Mouse (Mus musculus): ENCODE measurements around the gene Galp. TPM values are rescaled to one million over a fixed set of nuclear protein-coding genes. Genes with fewer than 3 reads are reported as not detected.
A peak's percentile ranks its signal among the peaks of the same experiment; 100 is the strongest.
"Not testable (repeated sequence)": the region's sequence is repeated elsewhere in the genome, so short reads cannot be mapped to it uniquely, and the experiment has no call there.

The Galp gene
- total RNA-seq, 2 experiments from 2014 or later: not detected

- not testable (repeated sequence) for DNase-seq (ENCODE audit: low spot score in 2 of 2)
Observed at GRCm38 (mm10) chr7:6174365-6174987, 22.4 kb upstream of the Galp start.

- DNase-seq (ENCODE audit: low spot score in 2 of 2): no peak
Observed at GRCm38 (mm10) chr7:6179013-6179412, 17.9 kb upstream of the Galp start.

DNA sequence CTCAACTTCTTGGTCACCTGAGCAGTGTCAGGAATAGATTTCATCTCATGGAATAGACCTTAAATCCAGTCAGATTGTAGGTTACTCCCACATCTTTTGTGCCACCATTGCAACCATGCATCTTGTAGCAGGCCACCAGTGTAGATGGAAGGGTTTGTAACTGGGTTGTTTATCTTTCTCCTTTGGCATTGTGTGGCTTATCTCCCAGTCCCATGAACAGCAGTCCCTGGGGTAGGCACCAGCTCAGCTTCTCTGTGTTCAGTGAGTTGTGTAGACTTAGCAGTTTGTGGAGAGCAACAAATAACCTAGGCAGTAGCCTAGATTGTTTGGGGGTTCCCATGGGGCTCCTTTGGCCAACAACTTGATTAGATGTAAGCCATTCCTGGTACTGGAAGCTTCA lies 14.0 kb upstream of the Galp start:
- DNase-seq (ENCODE audit: low spot score in 2 of 2): no peak

GRCm38 (mm10) chr7:6183802-6184201 lies 13.1 kb upstream of the Galp start:
- DNase-seq (ENCODE audit: low spot score in 2 of 2): peak; percentile 9 to 22

- DNase-seq (ENCODE audit: low spot score in 2 of 2): no peak
Observed at GRCm38 (mm10) chr7:6184521-6184920, 12.4 kb upstream of the Galp start.

DNA sequence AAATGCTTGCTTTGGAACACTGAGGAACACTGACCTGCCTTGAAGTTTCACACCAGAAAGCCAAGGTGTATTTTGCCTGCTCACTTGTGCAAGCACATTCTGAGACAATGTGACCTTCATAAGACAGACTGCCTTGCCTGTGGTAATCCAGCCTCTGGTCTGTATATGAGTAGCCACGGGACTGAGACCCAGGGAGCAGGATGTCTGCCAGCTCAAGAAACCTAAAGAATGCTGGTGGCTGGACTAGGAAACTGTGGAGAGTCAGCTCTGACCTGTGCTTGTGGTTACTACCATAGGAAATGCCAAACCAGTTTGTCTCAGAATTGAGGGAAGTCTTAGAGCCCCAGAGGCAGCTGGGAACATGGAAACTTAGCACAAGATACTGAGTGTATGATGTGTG lies 11.5 kb upstream of the Galp start:
- no peak for DNase-seq (ENCODE audit: low spot score in 2 of 2)

GRCm38 (mm10) chr7:6186176-6186575 lies 10.7 kb upstream of the Galp start:
- no peak for DNase-seq (ENCODE audit: low spot score in 2 of 2)

DNA sequence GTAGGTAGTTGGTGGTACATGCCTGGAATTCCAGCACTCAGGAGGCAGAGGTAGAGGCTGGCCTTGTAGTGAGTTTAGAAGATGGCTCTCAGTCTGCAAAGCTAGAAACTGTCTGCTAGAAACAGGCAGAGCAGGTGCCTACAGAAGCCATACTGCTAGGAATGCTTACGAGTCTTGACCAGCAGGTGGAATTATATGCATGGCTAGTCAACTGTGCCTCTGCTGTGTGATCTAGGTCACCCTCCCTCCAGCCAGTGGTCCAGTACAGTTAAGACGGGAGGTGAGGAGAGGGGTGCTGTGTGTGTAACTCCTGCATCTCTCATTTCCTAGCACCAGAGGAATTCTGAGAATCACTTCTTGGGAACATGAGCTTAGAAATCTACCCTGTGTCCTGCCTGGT lies 10.1 kb upstream of the Galp start:
- no peak for DNase-seq (ENCODE audit: low spot score in 2 of 2)

DNA sequence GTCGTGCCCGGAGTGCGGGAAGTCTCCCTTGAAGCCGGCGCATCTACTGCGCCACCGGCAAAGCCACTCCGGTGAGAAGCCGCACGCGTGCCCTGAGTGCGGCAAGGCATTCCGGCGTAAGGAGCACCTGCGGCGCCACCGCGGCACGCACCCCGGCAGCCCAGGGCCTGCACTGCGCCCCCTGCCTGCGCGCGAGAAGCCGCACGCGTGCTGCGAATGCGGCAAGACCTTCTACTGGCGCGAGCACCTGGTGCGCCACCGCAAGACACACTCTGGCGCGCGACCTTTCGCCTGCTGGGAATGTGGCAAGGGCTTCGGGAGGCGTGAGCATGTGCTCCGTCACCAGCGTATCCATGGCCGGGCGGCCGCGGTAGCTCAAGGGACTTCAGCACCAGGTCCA lies 7.3 kb upstream of the Galp start:
- DNase-seq (ENCODE audit: low spot score in 2 of 2): no peak

DNA sequence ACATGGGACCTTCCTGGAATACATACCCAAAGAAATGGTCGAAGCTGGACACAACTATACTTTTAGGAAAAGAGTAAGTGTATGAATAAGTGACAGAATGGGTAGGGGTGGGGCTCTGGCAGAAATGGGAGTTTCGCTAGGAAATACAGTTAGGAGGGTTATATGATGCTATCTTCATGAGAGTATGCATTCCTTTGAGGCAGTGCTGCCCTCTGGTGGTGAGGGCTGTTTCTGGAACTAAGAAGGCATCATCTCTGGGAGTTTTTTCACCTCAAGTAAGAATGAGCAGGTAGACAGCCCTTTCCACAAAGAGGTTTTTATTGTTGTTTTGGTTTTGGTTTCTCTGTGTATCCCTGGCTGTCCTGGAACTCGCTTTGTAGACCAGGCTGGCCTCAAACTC lies 5.5 kb upstream of the Galp start:
- DNase-seq (ENCODE audit: low spot score in 2 of 2): peak; percentile 76 to 87

- peak; percentile 62 to 68 for DNase-seq (ENCODE audit: low spot score in 2 of 2)
Observed at GRCm38 (mm10) chr7:6194129-6194528, 2.8 kb upstream of the Galp start.

GRCm38 (mm10) chr7:6195777-6196176 lies 1.1 kb upstream of the Galp start:
- no peak for DNase-seq (ENCODE audit: low spot score in 2 of 2)

DNA sequence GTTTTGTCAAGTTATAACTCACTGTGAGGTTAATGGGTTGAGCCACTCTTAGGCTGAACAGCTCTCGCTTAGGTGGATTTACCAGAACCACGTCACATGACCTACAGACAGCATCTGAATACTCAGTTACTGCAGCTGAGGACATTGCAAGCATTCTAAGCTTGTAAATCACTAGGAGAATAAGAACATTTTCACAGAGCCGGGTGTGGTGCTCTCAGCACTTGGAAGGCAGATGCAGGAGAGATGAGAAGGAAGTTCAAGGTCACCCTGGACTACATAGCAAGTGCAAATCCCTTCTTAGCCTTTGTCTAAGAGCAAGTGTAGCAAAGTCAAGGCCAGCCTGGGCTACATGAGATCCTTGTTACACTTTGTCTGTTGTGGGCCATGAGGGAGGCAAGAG lies 7.3 kb downstream of the Galp start:
- DNase-seq (ENCODE audit: low spot score in 2 of 2): no peak

GRCm38 (mm10) chr7:6213144-6213543 lies 16.3 kb downstream of the Galp start:
- DNase-seq (ENCODE audit: low spot score in 2 of 2): peak in 1 of 2 experiments; percentile 43

GRCm38 (mm10) chr7:6214691-6215090 lies 17.8 kb downstream of the Galp start:
- not testable (repeated sequence) for DNase-seq (ENCODE audit: low spot score in 2 of 2)

DNA sequence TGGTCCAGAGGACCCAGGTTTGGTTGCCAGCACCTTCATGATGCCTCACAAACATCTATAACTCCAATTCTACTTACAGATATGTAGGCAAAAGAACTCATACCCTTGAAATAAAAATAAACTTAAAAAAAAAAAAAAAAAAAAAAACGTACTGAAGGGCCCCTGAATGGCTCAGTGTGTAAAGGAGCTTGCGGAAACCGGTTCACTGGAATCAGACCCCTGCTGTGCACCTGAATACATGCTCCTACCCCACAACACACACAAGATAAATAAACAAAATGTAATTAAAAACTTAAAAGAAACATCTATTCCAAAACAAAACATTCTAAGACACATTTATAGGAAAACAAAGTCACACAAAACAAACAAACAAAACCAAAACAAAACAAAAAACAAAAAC lies 23.3 kb downstream of the Galp start:
- DNase-seq (ENCODE audit: low spot score in 2 of 2): no peak

- no peak for DNase-seq (ENCODE audit: low spot score in 2 of 2)
Observed at GRCm38 (mm10) chr7:6221978-6222377, 25.1 kb downstream of the Galp start, which contains the start of gene Zscan5b. Zscan5b (plus strand) TSS chr7:6222278.

DNA sequence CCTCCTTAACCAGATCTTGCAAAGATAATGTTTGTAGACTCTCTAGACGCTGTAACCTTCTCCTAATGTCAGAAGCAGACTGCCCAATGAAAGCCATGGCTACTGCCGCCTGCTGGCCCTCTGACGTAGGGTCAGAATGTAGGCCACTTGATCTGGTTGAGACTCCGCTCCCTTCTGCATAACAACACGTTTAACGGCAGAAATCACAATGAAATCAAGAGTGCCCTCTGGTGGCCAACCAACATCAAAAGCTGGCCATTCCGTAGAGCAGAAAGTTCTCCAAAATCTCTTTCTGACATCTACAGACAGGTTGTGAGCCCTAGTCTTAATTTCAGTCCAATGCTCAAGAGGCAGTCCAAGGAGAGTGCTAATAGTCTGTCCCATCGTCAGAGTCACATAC lies 31.6 kb downstream of the Galp start:
- peak; percentile 3 to 10 for DNase-seq (ENCODE audit: low spot score in 2 of 2)

DNA sequence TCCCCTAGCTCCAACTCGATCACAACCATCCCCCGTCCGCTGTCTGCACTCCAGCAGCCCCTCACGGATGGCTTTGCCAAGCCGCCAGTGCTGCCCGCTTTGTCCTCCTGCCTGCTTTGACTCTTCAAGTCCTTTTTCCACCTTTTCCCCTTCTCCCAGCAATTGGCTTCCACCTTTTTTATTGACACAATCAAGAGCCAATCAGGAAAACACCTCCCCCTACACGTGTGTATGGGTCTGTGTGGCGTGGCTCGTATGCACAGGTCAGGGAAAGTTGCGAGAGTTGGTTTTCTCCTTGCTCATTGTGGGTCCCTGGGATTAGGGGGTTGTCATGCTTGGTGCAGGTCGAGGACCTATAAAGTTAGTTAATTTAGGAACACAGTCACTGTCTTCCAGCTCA lies 42.9 kb downstream of the Galp start:
- no peak for DNase-seq (ENCODE audit: low spot score in 2 of 2)

DNA sequence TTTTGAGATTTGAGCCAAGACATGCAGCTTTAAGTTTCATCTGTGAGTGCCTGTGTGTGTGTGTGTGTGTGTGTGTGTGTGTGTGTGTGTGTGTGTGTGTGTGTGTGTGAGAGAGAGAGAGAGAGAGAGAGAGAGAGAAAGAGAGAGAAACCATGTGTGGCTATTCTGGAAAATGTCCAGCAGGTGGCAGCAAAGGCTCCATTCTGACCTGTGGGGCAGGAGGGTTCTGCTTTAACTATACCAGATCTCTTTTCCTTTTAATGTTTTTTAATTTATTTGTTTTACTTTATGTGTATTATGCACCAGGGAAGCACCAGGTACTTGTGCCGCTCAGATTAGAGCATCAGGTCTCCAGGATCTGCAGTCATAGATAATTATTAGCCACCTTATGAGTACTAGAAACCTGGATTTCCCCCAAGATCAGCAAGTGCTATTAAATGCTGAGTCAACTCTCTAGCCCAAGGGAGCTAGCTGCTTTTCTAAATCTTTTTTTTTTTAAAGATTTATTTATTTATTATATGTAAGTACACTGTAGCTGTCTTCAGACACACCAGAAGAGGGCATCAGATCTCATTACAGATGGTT lies 44.0 kb downstream of the Galp start:
- peak; percentile 25 to 47 for DNase-seq (ENCODE audit: low spot score in 2 of 2)

DNA sequence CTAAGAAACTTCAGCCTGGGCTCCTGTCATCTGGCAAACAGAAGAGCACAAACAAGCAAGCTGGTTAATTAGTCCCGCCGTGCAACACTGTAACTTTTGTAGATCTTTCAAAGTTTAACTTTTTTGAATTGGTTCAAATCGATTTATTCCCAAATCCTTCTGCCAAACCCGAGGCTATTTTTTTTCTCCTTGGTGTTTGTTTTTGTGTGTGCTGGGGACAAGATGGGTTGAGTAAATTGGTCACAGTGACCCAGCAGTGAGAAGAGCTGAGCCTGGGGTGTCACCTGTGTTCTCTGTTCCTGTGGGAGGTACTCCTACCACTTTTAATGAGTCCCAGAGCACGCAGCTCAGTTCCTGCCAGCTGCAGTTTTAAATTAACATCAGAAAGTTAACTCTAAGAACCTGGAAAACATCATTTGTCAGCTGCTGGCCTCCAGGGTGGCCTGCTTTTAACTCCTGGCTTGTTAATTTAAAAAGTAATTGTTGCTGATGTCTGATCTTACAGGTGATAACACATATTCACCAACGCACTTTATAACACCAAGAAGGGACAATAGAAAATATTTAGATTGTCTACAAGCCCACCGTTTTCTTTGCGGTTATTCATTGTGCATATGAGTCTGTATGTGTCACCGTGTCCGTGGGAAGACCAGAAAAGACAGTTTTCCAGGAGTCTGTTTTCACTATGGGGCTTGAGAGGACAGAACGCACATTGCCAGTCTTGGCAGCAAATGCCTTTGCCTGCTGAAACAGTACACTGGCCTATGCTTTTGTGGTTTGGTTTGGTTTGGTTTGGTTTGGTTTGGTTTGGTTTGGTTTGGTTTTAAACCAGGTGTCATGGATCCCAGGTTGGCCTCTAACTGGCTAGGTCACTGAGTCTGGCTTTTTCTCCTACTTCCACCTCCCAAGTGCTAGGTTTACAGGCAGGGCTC lies 47.7 kb downstream of the Galp start:
- no peak for DNase-seq (ENCODE audit: low spot score in 2 of 2)

GRCm38 (mm10) chr7:6252410-6252809 lies 55.5 kb downstream of the Galp start, which contains the start of gene Epp13:
Epp13 (plus strand) TSS chr7:6252710.
- DNase-seq (ENCODE audit: low spot score in 2 of 2): no peak
